Mouse (Mus musculus) lung, postnatal 0 days (tissue): ENCODE results near the gene Gm20388.

Source experiments
- CTCF ChIP-seq: IDR thresholded peaks from 2 replicates; pipeline ENCODE4 v1.5.1; 2016; ENCODE audit warnings: antibody characterized with exemption, mild to moderate bottlenecking
- EP300 ChIP-seq: IDR thresholded peaks from 2 replicates; pipeline ENCODE4 v1.6.1; 2016; ENCODE audit warnings: antibody characterized with exemption, mild to moderate bottlenecking, control low read depth

DNA sequence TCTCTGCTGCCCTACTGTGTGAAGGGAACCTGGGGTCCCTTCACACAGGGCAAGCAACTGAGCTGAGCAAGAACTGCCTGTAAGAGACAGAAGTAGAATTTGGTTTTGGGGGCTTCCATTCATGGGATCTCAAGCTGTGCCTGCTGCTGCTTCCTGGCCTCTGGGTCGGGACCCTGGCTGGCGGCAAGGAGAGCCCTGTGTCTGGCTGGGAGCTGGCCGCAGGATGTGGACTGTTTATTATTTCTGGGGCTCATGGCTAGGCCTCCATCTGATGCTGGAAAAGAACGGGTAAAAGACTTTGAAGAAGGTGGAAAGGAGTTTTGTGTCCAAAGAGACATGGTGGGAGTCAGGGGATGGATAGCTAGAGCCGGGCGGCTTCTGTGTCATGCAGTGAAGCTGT is 969.3 kb downstream of the Gm20388 start:
- TF ChIP-seq CTCF (no peak), EP300 (no peak)
